Mouse (Mus musculus): ENCODE results near the gene Gm2035. TPM values are rescaled to one million over a fixed set of nuclear protein-coding genes. Genes with fewer than 3 reads are reported as not detected.

The Gm2035 gene
- not detected in 2 replicates for polyA plus RNA-seq (2012; rRNA removed)

GRCm38 (mm10) chr12:87919721-87920120 is at the start of gene Gm2035:
TSS of gene Gm2035 (minus strand) at chr12:87919857.

GRCm38 (mm10) chr12:87953780-87954179 is 34.1 kb upstream of the Gm2035 start, which contains the start of gene Gm2042:
TSS of gene Gm2042 (plus strand) at chr12:87954080.

GRCm38 (mm10) chr12:87895070-87895469 is 24.6 kb downstream of the Gm2035 start, which contains the start of gene Gm2022:
TSS of gene Gm2022 (plus strand) at chr12:87895370.

GRCm38 (mm10) chr12:87873772-87874171 is 45.9 kb downstream of the Gm2035 start, which contains the start of gene Gm2016:
TSS of gene Gm2016 (plus strand) at chr12:87874072.

Other genes with a start within 250 kb of the Gm2035 start
- not detected in 2 replicates for gene Gm21319, start 144.1 kb downstream of the Gm2035 start, polyA plus RNA-seq (2012; rRNA removed)
- not detected in 2 replicates for gene Gm21936, start 124.3 kb downstream of the Gm2035 start, polyA plus RNA-seq (2012; rRNA removed)
- not detected in 2 replicates for gene BB287469, start 103.3 kb downstream of the Gm2035 start, polyA plus RNA-seq (2012; rRNA removed)
- not detected in 2 replicates for gene Gm2001, start 77.5 kb downstream of the Gm2035 start, polyA plus RNA-seq (2012; rRNA removed)
- not detected in 2 replicates for gene Gm2016, start 45.8 kb downstream of the Gm2035 start, polyA plus RNA-seq (2012; rRNA removed)
- gene Gm2022, start 24.5 kb downstream of the Gm2035 start, polyA plus RNA-seq (2012; rRNA removed): not detected in 2 replicates
- gene Gm2042, start 34.2 kb upstream of the Gm2035 start, polyA plus RNA-seq (2012; rRNA removed): not detected in 2 replicates
- not detected in 2 replicates for gene Gm2075, start 92.0 kb upstream of the Gm2035 start, polyA plus RNA-seq (2012; rRNA removed)
- gene Gm6803, start 98.9 kb upstream of the Gm2035 start, polyA plus RNA-seq (2012; rRNA removed): not detected in 2 replicates
- not detected in 2 replicates for gene Gm2056, start 107.1 kb upstream of the Gm2035 start, polyA plus RNA-seq (2012; rRNA removed)
- gene Gm16368, start 163.8 kb upstream of the Gm2035 start, polyA plus RNA-seq (2012; rRNA removed): not detected in 2 replicates

Data from stomach, adult 2 months (tissue).